9 mouse cellular contexts compared by ENCODE assay signal in the genomic region with DNA sequence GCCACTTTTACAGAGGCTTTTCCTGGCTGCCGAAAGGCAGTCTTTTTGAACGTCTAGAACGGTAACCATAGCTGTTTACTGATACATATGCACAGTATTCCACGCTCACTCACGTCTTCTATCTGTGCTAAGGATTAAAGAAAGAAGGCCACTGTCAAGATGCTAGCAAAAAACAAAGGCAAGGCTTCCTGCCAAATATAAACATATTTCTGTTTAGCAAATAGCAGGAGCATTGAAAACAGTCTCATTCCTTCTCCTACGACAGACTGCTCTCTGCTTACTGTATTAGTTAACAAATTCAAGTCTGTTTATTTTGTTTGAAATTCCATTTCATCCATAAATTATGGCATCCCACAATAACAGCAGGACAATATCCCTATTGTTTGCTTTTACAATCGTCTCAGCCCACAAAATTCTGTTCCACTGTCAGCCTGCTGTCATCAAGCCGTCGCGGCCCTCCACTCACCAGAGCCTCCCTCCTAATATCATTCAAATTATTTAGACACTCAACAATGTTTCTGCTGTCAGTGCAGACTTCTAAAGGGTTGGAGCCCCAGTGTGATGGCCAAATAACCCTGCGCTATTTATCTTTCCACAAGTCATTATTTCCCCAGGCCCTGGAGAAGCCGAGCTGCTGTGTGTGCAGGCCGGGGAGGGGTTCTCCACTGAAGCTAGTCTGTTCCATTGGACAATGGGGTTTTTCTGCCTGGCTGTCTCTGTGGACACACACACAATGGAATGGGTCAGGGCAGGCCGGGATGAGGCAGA.
DNase-seq lines count a peak whose midpoint lies in the region; ATAC-seq lines count a peak whose summit lies in the region.
"Had no signal": no experiment of that assay in that cellular context is flagged by ENCODE, and none has a peak within 500 bp of the region (broad histone marks: within the 10 kb centered on the region; RNA-seq: fewer than 3 reads in every experiment).

No protein-coding gene starts in this region.

- H3K27me3 ChIP-seq in hindbrain, embryonic 10.5 days (ENCODE audit: insufficient read depth, poor library complexity, severe bottlenecking): peaks cover 22% of the 10 kb centered on the region
- H3K27me3 ChIP-seq in hindbrain, embryonic 16.5 days (replicated peaks; ENCODE audit: control insufficient read depth, insufficient read depth, low read length): no peaks in the 10 kb centered on the region
- no peaks in the 10 kb centered on the region for H3K27me3 ChIP-seq in forebrain, embryonic 15.5 days
- H3K27me3 ChIP-seq in midbrain, embryonic 12.5 days: peaks cover 25% of the 10 kb centered on the region

- H3K4me1 ChIP-seq in hindbrain, embryonic 10.5 days (replicated peaks): peaks cover 43% of the 10 kb centered on the region
- no peaks in the 10 kb centered on the region; the same call in 1 of the 2 replicates for H3K4me1 ChIP-seq in hindbrain, embryonic 16.5 days (ENCODE audit: control insufficient read depth, insufficient read depth, low read depth, low read length)
- peaks cover 31% of the 10 kb centered on the region for H3K4me1 ChIP-seq in forebrain, embryonic 15.5 days
- peaks cover 28% of the 10 kb centered on the region for H3K4me1 ChIP-seq in midbrain, embryonic 12.5 days

- ATAC-seq in hindbrain, embryonic 16.5 days: no peak
- peak; percentile 68 for ATAC-seq in forebrain, embryonic 15.5 days (replicated peaks)
- peak; percentile 93 for ATAC-seq in midbrain, embryonic 12.5 days (ENCODE audit: low FRiP score, low read depth)

- H3K4me3 ChIP-seq in hindbrain, embryonic 10.5 days: no peak overlapping the region
- no peak overlapping the region for H3K4me3 ChIP-seq in hindbrain, embryonic 16.5 days (ENCODE audit: low read length)
- H3K4me3 ChIP-seq in forebrain, embryonic 15.5 days: no peak overlapping the region
- H3K4me3 ChIP-seq in midbrain, embryonic 12.5 days: no peak overlapping the region

- no peak overlapping the region for H3K4me2 ChIP-seq in hindbrain, embryonic 16.5 days (ENCODE audit: low read length)
- no peak overlapping the region for H3K4me2 ChIP-seq in forebrain, embryonic 15.5 days (replicated peaks)
- no peak overlapping the region for H3K4me2 ChIP-seq in midbrain, embryonic 12.5 days (replicated peaks)

- H3K9me3 ChIP-seq in hindbrain, embryonic 10.5 days: no peaks in the 10 kb centered on the region
- H3K9me3 ChIP-seq in hindbrain, embryonic 16.5 days (ENCODE audit: control insufficient read depth, low read length): no peaks in the 10 kb centered on the region
- H3K9me3 ChIP-seq in forebrain, embryonic 15.5 days: no peaks in the 10 kb centered on the region
- no peaks in the 10 kb centered on the region for H3K9me3 ChIP-seq in midbrain, embryonic 12.5 days

- peak; percentile 85 for DNase-seq in hindbrain, embryonic 10.5 days (ENCODE audit: low spot score)
- peak; percentile 85 for DNase-seq in embryo, embryonic 10.5 days (ENCODE audit: low spot score)
- DNase-seq in adrenal gland, postnatal 10 days: no peak
- no peak for DNase-seq in B cell, adult 2 months
- DNase-seq in urinary bladder, postnatal 25 days (ENCODE audit: low spot score): no peak

- WGBS in hindbrain, embryonic 10.5 days: 32% methylated on average over 14 of the region's 14 CpGs
- 23% methylated on average over 14 of the region's 14 CpGs for WGBS in hindbrain, embryonic 16.5 days
- WGBS in forebrain, embryonic 15.5 days: 13% methylated on average over 14 of the region's 14 CpGs
- WGBS in midbrain, embryonic 12.5 days: 16% methylated on average over 14 of the region's 14 CpGs

- no peaks in the 10 kb centered on the region for H3K36me3 ChIP-seq in hindbrain, embryonic 10.5 days
- H3K36me3 ChIP-seq in hindbrain, embryonic 16.5 days (ENCODE audit: control insufficient read depth, insufficient read depth, low read length): no peaks in the 10 kb centered on the region
- no peaks in the 10 kb centered on the region for H3K36me3 ChIP-seq in forebrain, embryonic 15.5 days
- H3K36me3 ChIP-seq in midbrain, embryonic 12.5 days: no peaks in the 10 kb centered on the region

- H3K27ac ChIP-seq in hindbrain, embryonic 10.5 days: peak overlapping the region; percentile 91
- H3K27ac ChIP-seq in hindbrain, embryonic 16.5 days (ENCODE audit: low read depth, low read length): no peak overlapping the region
- peak overlapping the region; percentile 20 for H3K27ac ChIP-seq in forebrain, embryonic 15.5 days (replicated peaks)
- peak overlapping the region; percentile 74 for H3K27ac ChIP-seq in midbrain, embryonic 12.5 days (replicated peaks)
- H3K27ac ChIP-seq: liver, embryonic 14.5 days had no signal

- no peak overlapping the region for H3K9ac ChIP-seq in hindbrain, embryonic 16.5 days (ENCODE audit: low read depth, low read length)
- H3K9ac ChIP-seq in forebrain, embryonic 15.5 days (replicated peaks): no peak overlapping the region
- no peak overlapping the region for H3K9ac ChIP-seq in midbrain, embryonic 12.5 days (replicated peaks)
- H3K9ac ChIP-seq: liver, embryonic 14.5 days had no signal

Comparison
In these comparisons a context has a peak if more than half of its experiments do, and no peak if none do; other contexts are left out.
1. DNase-seq: peak in hindbrain, embryonic 10.5 days (single experiment) and embryo, embryonic 10.5 days (single experiment); none in adrenal gland, postnatal 10 days (single experiment), B cell, adult 2 months (0 of 2) and urinary bladder, postnatal 25 days (single experiment).